Mouse (Mus musculus): Measurements from ENCODE around the gene Rps12-ps3. TPM values are rescaled to one million over a fixed set of nuclear protein-coding genes. Genes with fewer than 3 reads are reported as not detected.

Rps12-ps3 gene
- polyA plus RNA-seq, 1 experiment from 2014 or later: 15.2 TPM

Other genes starting within 250 kb of the Rps12-ps3 start
- 0.47 and 0.57 TPM in 2 replicates for gene Shtn1, start 246.2 kb upstream of the Rps12-ps3 start, polyA plus RNA-seq (2016; fragmentation: Nextera tagmentation; extraction: Ambion mirVana)
- gene Vax1, start 152.2 kb upstream of the Rps12-ps3 start, polyA plus RNA-seq (2016; fragmentation: Nextera tagmentation; extraction: Ambion mirVana): not detected in 2 replicates
- gene Kcnk18, start 103.1 kb upstream of the Rps12-ps3 start, polyA plus RNA-seq (2016; fragmentation: Nextera tagmentation; extraction: Ambion mirVana): not detected in 2 replicates
- 5.1 and 6.0 TPM in 2 replicates for gene Slc18a2, start 61.4 kb upstream of the Rps12-ps3 start, polyA plus RNA-seq (2016; fragmentation: Nextera tagmentation; extraction: Ambion mirVana)
- 9.1 and 9.7 TPM in 2 replicates for gene Pdzd8, start 23.5 kb downstream of the Rps12-ps3 start, polyA plus RNA-seq (2016; fragmentation: Nextera tagmentation; extraction: Ambion mirVana)
- 0.05 and 0.11 TPM in 2 replicates for gene Emx2, start 136.1 kb downstream of the Rps12-ps3 start, polyA plus RNA-seq (2016; fragmentation: Nextera tagmentation; extraction: Ambion mirVana)

Measured in liver, embryonic 12.5 days (tissue).